In the genomic region with DNA sequence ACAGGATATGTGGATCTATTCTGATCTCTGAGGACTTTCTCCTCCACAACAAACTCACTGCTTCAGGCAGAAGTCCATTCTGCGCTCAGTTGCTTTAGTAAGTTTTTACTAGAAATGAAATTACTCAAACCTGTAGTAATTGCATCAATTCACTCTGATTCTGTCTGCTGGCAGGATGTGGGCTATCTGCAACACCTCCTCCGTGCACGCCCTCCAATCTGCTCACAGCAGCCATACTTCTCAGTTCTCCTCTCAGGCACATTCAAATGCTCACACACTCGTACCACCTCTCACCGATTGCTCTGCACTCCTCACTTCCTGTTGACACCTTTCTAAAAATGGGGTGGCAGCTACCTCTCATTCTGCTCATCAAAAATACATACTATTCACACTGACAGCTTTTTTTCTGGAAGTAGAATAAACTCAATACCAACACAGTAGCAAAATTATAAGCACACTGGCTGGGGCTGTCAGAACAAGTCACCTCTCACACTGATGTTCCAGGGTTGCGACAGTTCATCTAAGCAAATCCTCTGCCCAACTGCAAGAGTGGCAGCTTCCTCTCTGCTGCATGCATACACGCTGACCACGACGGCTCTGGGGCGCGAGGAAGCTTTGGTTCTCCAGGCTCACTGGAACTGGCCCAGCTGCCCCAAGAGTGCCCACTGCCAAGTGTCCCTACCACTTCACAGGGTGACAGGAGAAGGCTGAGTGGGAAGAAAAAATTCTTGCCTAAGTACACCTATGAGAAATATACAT, we compare ENCODE assay signal across 8 mouse cellular contexts. TPM values are rescaled to one million over a fixed set of nuclear protein-coding genes. Genes with fewer than 3 reads are reported as not detected.
A peak's percentile ranks its signal among the peaks of the same experiment; 100 is the strongest.
DNase-seq lines count a peak whose midpoint lies in the region; ATAC-seq lines count a peak whose summit lies in the region.

No protein-coding gene starts in this region.

- DNase-seq in frontal cortex, postnatal 10 days (ENCODE audit: low spot score in 2 of 2) = no peak
- DNase-seq in 3134 (ENCODE audit: extremely low read depth, insufficient read length, low spot score) = peak; percentile 28
- DNase-seq in natural killer cell, adult 2 months (ENCODE audit: low spot score in 2 of 2) = peak; percentile 75 to 78
- peak; percentile 67 for DNase-seq in thymus, postnatal 4 days
- DNase-seq in kidney, adult 8-10 months = no peak
- no peak for DNase-seq in embryo, embryonic 10 days (ENCODE audit: low spot score)

- ATAC-seq in frontal cortex, adult (ENCODE audit: low TSS enrichment) = peak; percentile 94
- peak; percentile 98 for ATAC-seq in inflammation-experienced regulatory T-cells, adult 6 months

RNA-seq across cellular contexts. Expression of a gene that starts 29.3 kb away (rescaled TPM):
- polyA plus RNA-seq in inflammation-experienced regulatory T-cells, adult 6 months (2017; shearing (Covaris generic)) = 10 to 100 TPM; 44.7 to 85.4 (median 83.8) TPM

Comparison
In these comparisons a context has a peak if more than half of its experiments do, and no peak if none do; other contexts are left out.
1. DNase-seq: peak in 3134 (single experiment), natural killer cell, adult 2 months (2 of 2) and thymus, postnatal 4 days (single experiment); none in frontal cortex, postnatal 10 days (0 of 2), kidney, adult 8-10 months (0 of 2) and embryo, embryonic 10 days (single experiment).